Mouse (Mus musculus): ENCODE data around the gene Cfap54.

Cfap54 gene

GRCm38 (mm10) chr10:92942848-92943645 is 138.4 kb downstream of the Cfap54 start:
- no peak for DNase-seq (ENCODE audit: low read depth, low spot score)

DNA sequence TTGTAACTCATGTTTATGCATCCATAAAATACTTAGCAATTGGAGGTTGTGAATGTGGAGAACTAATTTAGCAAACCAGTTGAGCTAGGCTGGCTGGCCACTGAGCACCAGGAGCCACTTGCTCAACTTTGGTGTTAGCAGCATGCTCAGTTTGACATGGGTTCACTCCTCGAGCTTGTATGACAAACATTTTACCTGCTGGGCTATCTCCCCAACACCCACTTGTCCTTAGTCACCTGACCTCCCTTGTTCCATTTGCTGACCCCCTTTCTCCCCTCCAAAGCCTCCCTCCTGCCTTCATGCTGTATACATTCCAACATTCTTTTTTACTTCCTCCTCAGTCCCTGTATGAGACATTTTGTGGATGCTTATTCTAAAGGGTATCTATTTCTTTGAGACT is 139.8 kb downstream of the Cfap54 start:
- no peak for DNase-seq (ENCODE audit: low read depth, low spot score)

- no peak for DNase-seq (ENCODE audit: low read depth, low spot score)
Measured at GRCm38 (mm10) chr10:92937741-92938285, 143.6 kb downstream of the Cfap54 start.

GRCm38 (mm10) chr10:92937091-92937490 is 144.3 kb downstream of the Cfap54 start:
- no peak for DNase-seq (ENCODE audit: low read depth, low spot score)

- DNase-seq (ENCODE audit: low read depth, low spot score) = no peak
Measured at GRCm38 (mm10) chr10:92934506-92934905, 146.9 kb downstream of the Cfap54 start.

GRCm38 (mm10) chr10:92933616-92934015 is 147.8 kb downstream of the Cfap54 start:
- no peak for DNase-seq (ENCODE audit: low read depth, low spot score)

GRCm38 (mm10) chr10:92932464-92932863 is 149.0 kb downstream of the Cfap54 start:
- DNase-seq (ENCODE audit: low read depth, low spot score) = no peak

- DNase-seq (ENCODE audit: low read depth, low spot score) = no peak
Measured at GRCm38 (mm10) chr10:92930036-92930435, 151.4 kb downstream of the Cfap54 start.

- DNase-seq (ENCODE audit: low read depth, low spot score) = no peak
Measured at GRCm38 (mm10) chr10:92928256-92928655, 153.2 kb downstream of the Cfap54 start.

DNA sequence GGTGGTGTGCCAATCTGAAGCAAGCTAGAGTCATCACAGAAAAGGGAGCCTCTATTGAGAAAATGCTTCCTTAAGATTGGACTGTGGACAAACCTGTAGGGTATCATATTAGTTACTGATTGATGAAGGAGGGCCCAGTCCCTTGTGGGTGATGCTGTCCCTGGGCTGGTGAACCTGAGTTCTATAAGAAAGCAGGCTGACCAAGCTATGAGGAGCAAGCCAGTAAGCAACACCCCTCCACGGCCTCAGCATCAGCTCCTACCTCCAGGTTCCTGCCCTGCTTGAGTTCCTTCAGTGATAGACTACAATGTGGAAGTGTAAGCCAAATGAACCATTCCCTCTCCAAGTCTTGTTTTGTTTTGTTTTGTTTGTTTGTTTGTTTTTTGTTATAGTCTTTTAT is 162.9 kb downstream of the Cfap54 start:
- no peak for DNase-seq (ENCODE audit: low read depth, low spot score)

- no peak for DNase-seq (ENCODE audit: low read depth, low spot score)
Measured at GRCm38 (mm10) chr10:92907246-92907645, 174.2 kb downstream of the Cfap54 start.

- DNase-seq (ENCODE audit: low read depth, low spot score) = no peak
Measured at GRCm38 (mm10) chr10:92888466-92888865, 193.0 kb downstream of the Cfap54 start.

DNA sequence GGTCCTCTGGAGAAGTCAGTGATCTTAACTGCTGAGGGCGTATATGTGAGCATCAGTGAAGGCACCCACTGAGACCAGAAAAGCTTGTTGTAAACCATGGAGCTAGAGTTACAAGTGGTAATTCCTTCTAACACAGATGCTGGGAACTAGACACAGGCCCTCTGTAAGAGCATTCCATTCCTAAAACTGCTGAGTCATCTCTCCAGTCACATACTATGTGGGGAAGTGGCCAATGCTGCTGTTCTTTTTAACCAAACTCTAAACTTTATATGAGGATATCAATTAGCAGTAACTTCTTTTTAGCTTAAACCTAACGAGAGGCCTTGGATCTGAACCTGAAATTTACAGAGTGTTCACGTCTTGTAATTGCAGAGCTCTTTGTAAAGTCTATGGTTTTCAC is 203.4 kb downstream of the Cfap54 start:
- DNase-seq (ENCODE audit: low read depth, low spot score) = peak; percentile 12

DNA sequence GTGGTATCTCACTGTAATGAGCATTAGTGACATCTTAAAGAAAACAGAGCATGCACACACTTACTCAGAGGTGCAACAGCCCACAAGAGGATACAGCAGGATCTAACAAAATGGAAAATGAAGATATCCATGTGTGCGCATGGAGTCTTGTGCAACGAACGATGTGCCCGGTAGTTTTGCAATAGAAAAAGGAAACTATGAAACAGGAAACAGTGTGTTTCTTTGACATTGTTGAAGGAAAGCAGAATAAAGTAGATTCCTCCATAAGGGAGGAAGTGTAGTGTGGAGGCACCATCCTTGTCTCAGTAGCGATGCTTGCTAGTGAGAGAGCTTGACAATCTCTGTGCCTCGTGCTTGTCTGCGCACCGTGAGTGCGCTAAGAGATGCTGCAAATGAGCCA is 240.4 kb downstream of the Cfap54 start:
- DNase-seq (ENCODE audit: low read depth, low spot score) = no peak

DNA sequence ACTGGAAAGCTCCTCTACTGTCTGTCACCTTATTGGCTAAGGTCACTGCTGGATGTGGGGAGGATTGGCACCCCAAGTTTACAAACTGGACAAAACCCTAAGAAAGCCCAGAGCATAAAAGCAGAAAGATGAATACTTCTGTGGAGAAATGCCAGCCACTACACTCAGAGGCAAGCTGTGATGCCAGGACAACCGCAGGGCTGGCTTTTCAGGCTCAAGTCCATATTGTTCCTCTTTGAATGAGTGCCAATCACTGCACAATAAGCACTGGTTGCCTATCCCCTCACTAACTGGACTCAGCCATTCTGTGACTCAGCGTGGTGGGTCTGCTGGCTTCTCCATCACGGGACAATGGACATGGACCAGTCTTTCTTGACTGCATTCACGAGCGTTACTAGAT is 243.8 kb downstream of the Cfap54 start:
- no peak for DNase-seq (ENCODE audit: low read depth, low spot score)

- DNase-seq (ENCODE audit: low read depth, low spot score) = no peak
Measured at GRCm38 (mm10) chr10:92837045-92837444, 244.4 kb downstream of the Cfap54 start.

- no peak for DNase-seq (ENCODE audit: low read depth, low spot score)
Measured at GRCm38 (mm10) chr10:92821499-92821898, 259.9 kb downstream of the Cfap54 start.

GRCm38 (mm10) chr10:92818190-92818589 is 263.2 kb downstream of the Cfap54 start:
- no peak for DNase-seq (ENCODE audit: low read depth, low spot score)

GRCm38 (mm10) chr10:92816903-92817302 is 264.5 kb downstream of the Cfap54 start:
- peak; percentile 26 for DNase-seq (ENCODE audit: low read depth, low spot score)

- DNase-seq (ENCODE audit: low read depth, low spot score) = no peak
Measured at GRCm38 (mm10) chr10:92810894-92811293, 270.5 kb downstream of the Cfap54 start.

- no peak for DNase-seq (ENCODE audit: low read depth, low spot score)
Measured at GRCm38 (mm10) chr10:92791908-92792307, 289.5 kb downstream of the Cfap54 start.

DNA sequence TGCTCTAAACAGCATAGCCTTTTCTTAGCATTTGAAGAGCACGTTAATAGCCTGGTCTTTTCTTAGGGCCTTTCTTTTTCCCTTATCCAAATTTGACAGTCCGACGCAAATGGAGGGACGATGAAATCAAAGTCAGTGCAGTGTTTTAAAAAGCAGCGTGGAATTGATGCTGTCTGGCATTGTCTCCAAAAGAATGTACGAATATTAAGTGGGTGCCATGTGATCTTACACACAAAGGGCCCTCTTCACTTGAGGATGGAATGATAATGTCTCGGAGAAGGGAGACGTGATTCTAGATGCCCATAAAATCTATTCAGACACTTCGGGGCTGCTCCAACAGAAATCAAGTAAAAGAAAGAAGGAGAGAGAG is 289.9 kb downstream of the Cfap54 start:
- DNase-seq (ENCODE audit: low read depth, low spot score) = no peak

DNA sequence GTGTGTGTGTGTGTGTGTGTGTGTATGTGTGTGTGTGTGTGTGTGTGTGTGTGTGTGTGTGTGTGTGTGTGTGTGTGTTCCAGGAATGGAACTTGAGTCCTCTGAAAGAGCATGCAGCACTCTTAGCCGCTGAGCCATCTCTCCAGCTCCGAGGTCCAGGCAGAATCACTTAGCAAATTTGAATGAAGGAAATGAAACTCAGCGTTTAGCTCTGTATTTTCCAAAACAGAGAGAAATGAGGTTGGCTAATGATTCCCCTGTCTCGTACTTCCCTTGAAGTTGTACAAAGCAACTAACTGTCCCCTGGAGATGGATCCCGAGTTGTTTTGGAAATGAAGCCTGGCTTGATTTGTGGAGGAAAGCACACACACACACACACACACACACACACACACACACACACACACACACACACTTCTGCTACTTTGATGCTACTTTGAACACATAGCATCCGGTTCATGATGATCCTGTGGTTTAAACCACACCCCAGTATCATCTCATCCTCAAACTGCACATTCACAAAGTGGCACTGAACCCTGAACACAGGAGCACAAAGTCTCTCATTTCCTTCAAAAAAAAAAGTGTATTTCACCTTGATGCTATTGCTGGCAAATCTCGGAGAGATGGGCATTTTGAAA is 290.4 kb downstream of the Cfap54 start:
- no peak for DNase-seq (ENCODE audit: low read depth, low spot score)
